Mouse (Mus musculus) ZHBTc4 (cell line): ENCODE data around the gene Myom1.

Experiments used
- DNase-seq: peaks from one replicate; pipeline ENCODE4 v3.0.0-alpha.2; 2011; ENCODE audit warnings: low read depth, low spot score

The Myom1 gene

GRCm38 (mm10) chr17:71098606-71099005, 96.2 kb downstream of the Myom1 start:
- no peak for DNase-seq

DNA sequence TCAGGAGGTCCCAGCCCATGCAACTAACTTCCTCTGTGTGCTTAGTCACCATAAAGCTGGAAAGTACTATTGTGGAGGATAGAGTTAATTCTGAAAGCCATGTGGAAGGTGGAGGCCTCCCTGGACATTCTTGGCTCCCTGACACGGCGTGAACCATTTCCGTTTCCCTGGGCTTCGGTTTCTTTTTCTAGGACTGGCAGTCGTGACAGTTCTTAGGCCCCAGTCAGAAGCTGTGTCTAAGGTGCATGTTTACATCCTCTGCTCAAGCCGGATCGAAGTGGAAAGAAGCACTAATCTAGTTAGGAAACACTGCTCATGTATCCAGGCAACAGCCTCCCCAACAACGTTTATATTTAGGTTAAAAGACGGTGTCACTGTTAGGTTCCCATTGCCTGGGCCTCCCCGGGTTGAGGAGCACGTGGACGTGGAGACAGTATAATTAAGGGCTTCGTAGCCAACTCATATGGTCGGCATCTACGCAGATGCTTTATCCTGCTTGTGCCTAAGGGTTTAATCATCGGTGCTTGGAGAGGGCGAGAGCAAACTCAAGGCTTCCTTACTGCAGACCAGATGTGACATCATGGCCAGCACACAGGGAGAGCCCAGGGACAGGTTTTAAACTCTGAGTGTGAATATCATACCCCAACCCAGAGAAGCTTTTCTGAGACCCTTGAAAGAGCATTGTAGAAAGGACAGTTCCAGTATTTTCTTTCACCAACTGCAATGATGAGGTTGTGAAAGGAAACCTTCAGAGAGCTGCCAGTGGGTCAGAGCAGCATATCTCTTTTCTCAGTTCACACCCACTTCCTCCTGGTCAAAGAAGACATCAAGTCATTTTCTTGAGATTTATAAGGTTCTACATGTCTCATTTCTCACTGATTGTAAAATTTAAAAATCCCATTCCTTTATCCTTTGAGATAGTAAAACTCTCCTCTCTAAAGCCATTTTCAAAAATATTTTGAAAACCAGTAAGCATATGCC, 100.4 kb downstream of the Myom1 start:
- DNase-seq, result no peak

- no peak for DNase-seq
These were observed 102.9 kb downstream of the Myom1 start for GRCm38 (mm10) chr17:71105297-71105696.

DNA sequence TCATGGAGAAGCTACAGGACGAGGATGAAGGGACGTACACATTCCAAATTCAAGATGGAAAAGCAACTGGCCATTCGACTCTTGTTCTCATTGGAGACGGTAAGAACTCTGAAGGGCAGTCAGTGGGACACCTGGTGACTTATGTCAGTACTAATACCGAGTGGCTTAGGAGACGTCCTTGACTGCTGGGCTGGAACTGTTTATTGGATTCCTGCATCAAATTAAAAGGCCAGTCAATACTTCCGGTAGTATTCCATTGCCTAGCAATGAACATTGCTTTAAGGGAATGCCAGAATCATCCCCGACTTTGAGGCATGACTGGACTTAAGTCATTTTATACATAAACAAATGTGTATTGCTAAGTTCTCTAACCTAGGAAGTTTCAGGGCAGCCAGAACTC, 103.8 kb downstream of the Myom1 start:
- no peak for DNase-seq

DNA sequence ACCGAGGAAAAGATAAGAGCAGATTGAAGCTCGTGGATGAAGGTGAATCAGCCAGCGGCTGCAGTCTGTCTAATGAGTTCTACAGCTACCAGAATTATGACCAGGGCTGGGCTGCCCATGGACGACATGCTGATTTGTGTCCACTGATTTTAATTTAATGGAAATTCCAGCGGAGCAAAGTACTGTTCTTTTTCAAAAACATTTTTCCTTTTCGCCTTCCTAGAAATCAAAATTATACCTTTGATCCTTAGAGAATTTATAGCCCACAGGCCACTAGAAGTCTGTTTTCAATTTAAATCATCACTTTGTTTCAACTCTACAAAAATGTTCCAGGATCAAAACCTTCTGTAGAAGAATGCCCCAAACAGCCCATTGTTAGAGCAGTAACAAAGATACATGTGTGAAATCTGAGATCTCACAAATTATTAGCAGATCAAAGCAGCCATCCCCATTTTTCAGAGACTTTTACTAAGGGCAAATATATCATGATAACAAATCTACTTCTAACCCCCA, 108.4 kb downstream of the Myom1 start:
- no peak for DNase-seq

GRCm38 (mm10) chr17:71112689-71113088, 110.3 kb downstream of the Myom1 start:
- no peak for DNase-seq

GRCm38 (mm10) chr17:71114282-71114681, 111.8 kb downstream of the Myom1 start:
- DNase-seq, result no peak

DNA sequence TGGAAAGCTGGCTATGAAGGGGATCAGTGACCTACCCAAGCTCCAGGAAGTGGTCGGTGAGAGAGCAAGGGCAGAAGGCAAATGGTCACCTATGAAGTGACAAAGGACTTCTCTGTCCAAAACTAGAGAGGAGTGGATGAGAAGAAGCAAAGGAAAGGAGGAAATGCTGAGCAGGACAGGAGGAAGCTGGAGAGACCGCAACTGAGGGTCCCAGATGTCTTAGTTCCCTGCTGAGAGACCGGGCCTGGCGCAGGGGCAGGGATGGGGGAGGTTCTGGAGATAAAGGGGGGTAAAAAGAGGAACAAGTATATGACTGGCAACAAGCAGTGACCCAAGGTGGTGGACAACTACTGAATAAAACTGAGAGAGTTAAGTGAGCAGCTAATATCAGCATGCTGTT, 115.5 kb downstream of the Myom1 start:
- no peak for DNase-seq

- peak; percentile 87 for DNase-seq
These were observed 116.2 kb downstream of the Myom1 start for GRCm38 (mm10) chr17:71118607-71119006.

DNA sequence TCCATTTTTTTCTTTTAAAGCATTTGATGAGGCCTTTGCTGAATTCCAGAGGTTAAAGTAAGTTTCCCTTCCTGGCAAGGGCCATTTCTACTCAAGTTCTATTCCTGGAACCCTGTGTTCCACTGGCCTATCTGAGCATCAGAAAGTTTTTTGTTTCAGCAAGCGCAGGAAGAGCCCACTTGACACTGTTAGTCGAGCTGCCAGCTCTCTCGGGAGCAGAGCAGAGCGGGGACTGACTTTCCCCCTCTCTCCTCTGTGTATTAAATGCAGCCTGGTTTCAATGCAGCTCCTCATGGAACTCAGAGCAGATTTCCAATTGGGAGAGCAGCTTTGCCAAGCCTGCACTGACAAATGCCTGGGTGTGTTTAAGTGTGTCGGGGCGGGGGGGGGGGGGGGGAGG, 118.2 kb downstream of the Myom1 start:
- DNase-seq, result no peak

- no peak for DNase-seq
These were observed 121.7 kb downstream of the Myom1 start for GRCm38 (mm10) chr17:71124061-71124670.

- no peak for DNase-seq
These were observed 122.2 kb downstream of the Myom1 start for GRCm38 (mm10) chr17:71124674-71125073.

GRCm38 (mm10) chr17:71125519-71125918, 123.1 kb downstream of the Myom1 start:
- no peak for DNase-seq

DNA sequence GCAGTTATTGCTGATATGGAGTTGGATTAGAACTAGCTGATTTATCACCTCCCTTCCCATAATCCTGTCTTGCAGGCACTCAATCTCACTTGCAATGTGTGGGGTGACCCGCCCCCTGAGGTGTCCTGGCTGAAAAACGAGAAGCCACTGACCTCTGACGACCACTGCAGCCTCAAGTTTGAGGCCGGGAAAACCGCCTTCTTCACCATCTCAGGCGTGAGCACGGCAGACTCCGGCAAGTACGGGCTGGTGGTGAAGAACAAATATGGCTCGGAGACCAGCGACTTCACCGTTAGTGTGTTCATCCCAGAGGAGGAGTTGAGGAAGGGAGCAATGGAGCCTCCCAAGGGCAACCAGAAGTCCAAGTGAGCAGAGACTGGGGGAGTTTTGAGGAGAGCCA, 123.6 kb downstream of the Myom1 start:
- DNase-seq, result no peak

DNA sequence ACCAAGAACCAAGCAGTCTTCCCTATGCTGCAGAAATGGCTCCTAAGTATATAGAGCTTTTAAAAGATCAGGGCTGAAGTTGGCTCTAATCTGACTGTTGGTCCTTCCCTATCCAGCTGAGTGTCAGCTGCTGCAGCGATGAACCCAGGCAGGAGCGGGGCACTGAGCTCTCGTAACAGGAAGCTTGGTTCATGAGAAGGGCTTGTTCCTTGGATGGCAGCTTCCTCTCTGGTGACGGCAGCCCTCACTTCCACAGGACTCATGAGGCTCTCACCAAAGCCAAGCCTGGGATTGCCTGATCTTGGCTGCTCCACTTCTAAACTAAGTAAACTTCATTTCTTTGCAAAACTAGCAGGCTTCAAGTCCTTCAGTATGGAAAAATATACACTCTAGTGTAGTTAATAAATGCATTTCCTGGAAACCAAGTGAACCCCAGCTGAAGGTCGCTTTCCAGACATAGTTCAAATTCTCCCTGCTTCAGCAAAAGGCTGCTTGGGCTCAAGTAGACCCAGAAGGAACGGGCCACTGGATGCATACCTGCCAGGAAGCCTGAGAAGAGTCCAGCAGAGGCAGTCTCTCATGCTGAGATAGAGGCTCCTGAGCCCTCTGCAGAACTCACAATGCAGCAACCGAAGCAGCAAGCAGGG, 125.2 kb downstream of the Myom1 start:
- DNase-seq, result no peak

- DNase-seq, result no peak
These were observed 127.2 kb downstream of the Myom1 start for GRCm38 (mm10) chr17:71129489-71130261.

DNA sequence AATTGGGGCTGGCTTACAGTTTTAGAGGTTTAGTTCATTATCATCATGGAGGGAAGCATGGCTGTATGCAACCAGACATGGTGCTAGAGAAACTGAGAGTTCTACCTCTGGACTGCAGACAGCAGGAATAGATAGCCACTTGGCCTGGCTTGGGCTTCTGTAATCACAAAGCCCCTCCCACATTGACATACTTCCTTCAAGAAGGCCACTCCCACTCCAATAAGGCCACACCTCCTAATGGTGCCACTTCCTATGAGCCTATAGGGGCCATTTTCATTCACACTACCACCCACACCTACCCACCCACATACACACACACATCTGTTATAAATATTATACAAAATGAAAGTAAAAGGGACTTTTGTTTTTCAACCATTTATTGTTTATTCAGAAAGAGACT, 129.8 kb downstream of the Myom1 start:
- peak; percentile 17 for DNase-seq

DNA sequence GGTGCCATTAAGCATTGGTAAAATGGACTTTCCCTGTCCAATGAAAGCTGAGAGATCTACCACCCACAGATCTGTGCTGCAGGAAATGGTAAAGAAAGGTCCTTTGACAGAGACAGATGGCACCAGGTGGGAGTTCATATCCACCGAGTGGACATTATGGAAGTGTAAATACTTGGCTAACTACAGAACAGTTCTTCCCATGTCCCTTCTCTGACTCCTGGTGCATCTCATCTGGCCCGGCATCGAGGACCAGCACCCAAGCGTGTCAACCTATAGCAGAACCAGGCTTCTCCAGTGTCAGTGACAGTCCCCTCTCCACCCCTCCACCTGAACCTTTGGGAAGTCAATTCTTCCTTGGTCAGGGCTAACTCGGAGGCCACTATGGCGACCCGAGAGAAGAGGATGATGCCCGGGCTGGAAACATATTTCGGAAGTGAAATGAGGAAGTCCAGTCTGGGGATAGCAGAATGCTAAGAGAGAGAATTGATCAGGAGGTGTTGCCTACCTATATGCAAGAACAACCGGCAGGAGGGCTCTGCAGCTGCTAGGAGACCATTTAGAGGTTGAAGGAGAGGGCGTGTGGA, 130.5 kb downstream of the Myom1 start:
- no peak for DNase-seq

DNA sequence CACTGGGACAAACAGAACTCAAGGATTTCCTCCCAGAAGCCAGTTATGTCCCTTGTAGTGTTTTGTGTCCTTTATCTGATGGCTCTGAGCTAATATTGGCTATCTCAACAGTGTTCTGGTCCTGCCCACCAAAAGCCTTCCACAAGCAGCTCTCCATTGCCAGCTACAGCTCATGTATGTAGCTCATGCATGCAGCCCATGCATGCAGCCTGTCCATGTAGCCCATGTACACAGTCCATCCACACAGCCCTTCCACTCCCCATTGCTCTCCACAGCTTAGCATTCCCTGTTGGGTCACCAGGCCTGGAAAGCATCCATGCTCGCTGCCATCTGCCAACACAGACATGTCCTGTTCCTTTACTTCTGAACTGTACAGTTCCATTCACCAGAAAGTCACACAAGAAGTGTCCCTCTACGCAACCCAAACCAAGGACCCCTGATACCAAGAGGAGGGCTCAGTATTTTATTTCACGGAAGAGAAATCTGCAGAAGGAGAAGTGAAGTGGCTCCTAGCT, 132.1 kb downstream of the Myom1 start:
- DNase-seq, result no peak

GRCm38 (mm10) chr17:71135108-71135507, 132.7 kb downstream of the Myom1 start:
- no peak for DNase-seq

DNA sequence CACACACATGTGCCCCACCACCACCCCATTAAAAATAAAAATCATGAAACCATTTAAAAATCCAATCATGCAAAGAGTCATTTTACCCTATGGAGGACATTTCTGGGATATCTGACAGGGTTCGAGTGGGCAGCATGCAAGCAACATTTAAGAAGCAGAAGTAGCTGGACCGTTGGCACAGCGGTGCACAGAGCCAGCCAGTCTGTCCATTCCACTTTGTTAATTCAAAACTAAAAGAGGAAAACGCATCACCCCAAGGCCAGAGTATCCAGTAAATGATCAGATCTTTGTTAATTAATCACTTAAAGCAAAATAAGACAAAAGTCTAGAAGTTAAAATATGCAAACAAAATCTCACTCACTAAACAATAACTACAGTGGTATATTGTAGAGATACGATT, 133.4 kb downstream of the Myom1 start:
- DNase-seq, result no peak
